Comparison of ENCODE assay signal across 9 mouse cellular contexts in the genomic region with DNA sequence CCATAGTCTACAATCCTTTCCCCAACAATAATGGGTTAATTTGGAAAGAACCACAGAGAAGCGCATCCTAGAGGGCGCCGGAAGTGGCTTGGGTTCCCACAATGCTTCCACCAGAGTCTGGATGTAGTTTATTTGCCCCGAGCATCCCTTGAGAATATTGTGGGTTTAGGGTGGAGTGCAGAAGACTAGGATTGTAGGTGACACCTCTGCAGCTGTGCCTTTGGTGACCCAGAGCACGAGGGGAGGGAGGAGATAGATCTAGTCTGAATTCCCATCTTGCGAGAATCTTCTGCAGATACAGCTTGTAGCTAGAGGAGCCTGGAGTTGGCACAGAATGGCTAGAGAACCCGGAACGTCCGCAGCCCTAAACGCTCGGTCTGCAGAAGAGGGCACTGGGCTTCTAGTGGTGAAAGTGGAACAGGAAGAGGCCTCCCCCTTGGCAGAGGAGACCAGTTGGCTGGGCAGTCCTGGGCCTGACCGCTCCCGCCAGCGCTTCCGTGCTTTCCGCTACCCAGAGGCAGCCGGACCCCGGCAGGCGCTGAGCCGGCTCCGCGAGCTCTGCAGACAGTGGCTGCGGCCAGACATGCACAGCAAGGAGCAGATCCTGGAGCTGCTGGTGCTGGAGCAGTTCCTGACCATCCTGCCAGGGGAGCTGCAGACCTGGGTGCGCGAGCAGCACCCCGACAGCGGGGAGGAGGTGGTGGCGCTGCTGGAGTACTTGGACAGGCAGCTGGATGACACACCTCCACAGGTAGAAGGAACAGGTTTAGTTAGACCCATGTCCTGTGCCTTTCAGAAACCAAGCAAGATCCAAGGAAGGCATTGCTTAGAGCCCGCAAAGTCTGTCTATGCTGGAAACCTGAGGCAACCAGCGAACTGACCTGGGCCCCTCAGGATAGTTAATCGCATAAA. TPM values are rescaled to one million over a fixed set of nuclear protein-coding genes. Genes with fewer than 3 reads are reported as not detected.
DNase-seq lines count a peak whose midpoint lies in the region; ATAC-seq and TF ChIP-seq lines count a peak whose summit lies in the region.
"Not testable (repeated sequence)": the region's sequence is repeated elsewhere in the genome, so short reads cannot be mapped to it uniquely, and the experiment has no call there.
"Had no signal": no experiment of that assay in that cellular context is flagged by ENCODE, and none has a peak within 500 bp of the region (broad histone marks: within the 10 kb centered on the region; RNA-seq: fewer than 3 reads in every experiment).

Gene Zkscan4, plus strand, starts transcription at position 149 of the 912 bp plus-strand sequence.
Gene Gm10065, minus strand, starts transcription at position 683 of the 912 bp plus-strand sequence.

- H3K4me1 ChIP-seq in cerebellum, adult 2 months (ENCODE audit: control insufficient read depth, insufficient read depth, low read length); forebrain, embryonic 15.5 days; heart, embryonic 16.5 days (ENCODE audit: control insufficient read depth, insufficient read depth, low read length); limb, embryonic 15.5 days; midbrain, embryonic 13.5 days (replicated peaks); small intestine, adult 2 months (ENCODE audit: control insufficient read depth, insufficient read depth, insufficient read length, low read length): not testable (repeated sequence)

- H3K4me2 ChIP-seq in forebrain, embryonic 15.5 days (replicated peaks): peak within 1 kb of the TSS; percentile 64
- H3K4me2 ChIP-seq in heart, embryonic 16.5 days (ENCODE audit: low read depth, low read length): peak within 1 kb of the TSS; percentile 66
- H3K4me2 ChIP-seq in limb, embryonic 15.5 days: peak within 1 kb of the TSS; percentile 69
- peak within 1 kb of the TSS; percentile 67 for H3K4me2 ChIP-seq in midbrain, embryonic 13.5 days (replicated peaks)

- not testable (repeated sequence) for H3K36me3 ChIP-seq in forebrain, embryonic 15.5 days; heart, embryonic 16.5 days (ENCODE audit: control insufficient read depth, insufficient read depth); limb, embryonic 15.5 days; midbrain, embryonic 13.5 days; small intestine, adult 2 months (ENCODE audit: control insufficient read depth, insufficient read depth, low read length)

- H3K27ac ChIP-seq in cerebellum, adult 2 months (ENCODE audit: insufficient read depth, low read length): peak within 1 kb of the TSS; percentile 64
- H3K27ac ChIP-seq in forebrain, embryonic 15.5 days (replicated peaks): peak within 1 kb of the TSS; percentile 72
- H3K27ac ChIP-seq in heart, embryonic 16.5 days (ENCODE audit: low read length): peak within 1 kb of the TSS; percentile 80
- peak within 1 kb of the TSS; percentile 80 for H3K27ac ChIP-seq in limb, embryonic 15.5 days
- peak within 1 kb of the TSS; percentile 68 for H3K27ac ChIP-seq in midbrain, embryonic 13.5 days
- H3K27ac ChIP-seq in small intestine, adult 2 months (ENCODE audit: insufficient read depth, low read depth, low read length): peak within 1 kb of the TSS; percentile 55

- not testable (repeated sequence) for H3K9me3 ChIP-seq in forebrain, embryonic 15.5 days; heart, embryonic 16.5 days (replicated peaks; ENCODE audit: control insufficient read depth, low read length); limb, embryonic 15.5 days; midbrain, embryonic 13.5 days

- TF ChIP-seq CTCF in cerebellum, adult 2 months (IDR thresholded peaks at IDR 0.05; ENCODE audit: borderline replicate concordance, insufficient read depth, low read depth, low read length); small intestine, adult 2 months (IDR thresholded peaks at IDR 0.05; ENCODE audit: extremely low read depth, insufficient read length, insufficient replicate concordance, low read depth, low read length): not testable (repeated sequence)

- DNase-seq in CD4-positive, CD25-positive, alpha-beta regulatory T cell, adult 2 months (ENCODE audit: low read depth, low spot score): peak; percentile 3
- peak; percentile 82 to 83 for DNase-seq in cerebellum, adult 2 months
- peak; percentile 81 for DNase-seq in kidney, postnatal 10 days

- not testable (repeated sequence) for H3K27me3 ChIP-seq in cerebellum, adult 2 months (ENCODE audit: control insufficient read depth, insufficient read depth, low read length); forebrain, embryonic 15.5 days; heart, embryonic 16.5 days (ENCODE audit: control insufficient read depth, insufficient read depth, low read length); limb, embryonic 15.5 days; midbrain, embryonic 13.5 days; small intestine, adult 2 months (ENCODE audit: control insufficient read depth, insufficient read depth, low read length)

- H3K4me3 ChIP-seq in cerebellum, adult 2 months (replicated peaks; ENCODE audit: insufficient read depth, low read depth, low read length): peak within 1 kb of the TSS; percentile 94
- H3K4me3 ChIP-seq in forebrain, embryonic 15.5 days: peak within 1 kb of the TSS; percentile 49
- peak within 1 kb of the TSS; percentile 70 for H3K4me3 ChIP-seq in heart, embryonic 16.5 days (ENCODE audit: low read length)
- peak within 1 kb of the TSS; percentile 53 for H3K4me3 ChIP-seq in limb, embryonic 15.5 days
- peak within 1 kb of the TSS; percentile 68 for H3K4me3 ChIP-seq in midbrain, embryonic 13.5 days (replicated peaks)
- H3K4me3 ChIP-seq in small intestine, adult 2 months (ENCODE audit: low read depth, low read length): peak within 1 kb of the TSS; percentile 77

- peak; percentile 57; the same call in 1 of the 2 replicates for TF ChIP-seq POLR2A in cerebellum, adult 2 months (IDR thresholded peaks at IDR 0.05; ENCODE audit: borderline replicate concordance, insufficient read depth, low read length)
- not testable (repeated sequence) for TF ChIP-seq POLR2A in small intestine, adult 2 months (IDR thresholded peaks at IDR 0.05; ENCODE audit: low read depth, low read length)

- ATAC-seq in forebrain, embryonic 15.5 days (replicated peaks): peak; percentile 88
- peak; percentile 75 for ATAC-seq in heart, embryonic 16.5 days (replicated peaks; ENCODE audit: extremely low read depth, insufficient read depth, low FRiP score)
- ATAC-seq in limb, embryonic 15.5 days (ENCODE audit: insufficient number of reproducible peaks, low FRiP score, low TSS enrichment, low read depth): peak; percentile 68
- ATAC-seq in midbrain, embryonic 13.5 days: peak; percentile 93

- WGBS in cerebellum, adult 2 months: 2% methylated on average over 31 of the region's 31 CpGs
- WGBS in forebrain, embryonic 15.5 days: 5% methylated on average over 30 of the region's 31 CpGs
- 5% methylated on average over 19 of the region's 31 CpGs for WGBS in heart, embryonic 16.5 days
- WGBS in limb, embryonic 15.5 days: 2% methylated on average over 30 of the region's 31 CpGs
- WGBS in midbrain, embryonic 13.5 days: 3% methylated on average over 30 of the region's 31 CpGs
- WGBS in small intestine, adult 2 months: 2% methylated on average over 31 of the region's 31 CpGs

- H3K9ac ChIP-seq in forebrain, embryonic 15.5 days (replicated peaks): peak within 1 kb of the TSS; percentile 63
- H3K9ac ChIP-seq in heart, embryonic 16.5 days (ENCODE audit: low read length): peak within 1 kb of the TSS; percentile 72
- peak within 1 kb of the TSS; percentile 50 for H3K9ac ChIP-seq in limb, embryonic 15.5 days
- peak within 1 kb of the TSS; percentile 82 for H3K9ac ChIP-seq in midbrain, embryonic 13.5 days (replicated peaks)

RNA-seq across cellular contexts. Expression of gene Zkscan4, which starts in this region (rescaled TPM):
- polyA plus RNA-seq in cerebellum, adult 2 months (2012; rRNA removed): 3.6 and 4.2 TPM in 2 replicates
- polyA plus RNA-seq in forebrain, embryonic 15.5 days (2015; fragmentation: Nextera tagmentation; extraction: Ambion mirVana): 9.4 and 11.0 TPM in 2 replicates
- 1.9 and 2.2 TPM in 2 replicates for polyA plus RNA-seq in heart, embryonic 16.5 days (2015; fragmentation: Nextera tagmentation; extraction: Ambion mirVana)
- 3.4 and 4.1 TPM in 2 replicates for polyA plus RNA-seq in limb, embryonic 15.5 days (2015; fragmentation: Nextera tagmentation; extraction: Ambion mirVana)
- polyA plus RNA-seq in midbrain, embryonic 13.5 days (2015; fragmentation: Nextera tagmentation; extraction: Ambion mirVana): 9.4 and 9.5 TPM in 2 replicates
- 0.06 and 0.16 TPM in 2 replicates for polyA plus RNA-seq in small intestine, adult 2 months (2012; rRNA removed)
- polyA plus RNA-seq: myocyte had no signal

RNA-seq across cellular contexts. Expression of gene Gm10065, which starts in this region (rescaled TPM):
- polyA plus RNA-seq in cerebellum, adult 2 months (2012; rRNA removed): not detected in 2 replicates
- not detected in 2 replicates for polyA plus RNA-seq in forebrain, embryonic 15.5 days (2015; fragmentation: Nextera tagmentation; extraction: Ambion mirVana)
- not detected in 2 replicates for polyA plus RNA-seq in heart, embryonic 16.5 days (2015; fragmentation: Nextera tagmentation; extraction: Ambion mirVana)
- polyA plus RNA-seq in limb, embryonic 15.5 days (2015; fragmentation: Nextera tagmentation; extraction: Ambion mirVana): not detected in 2 replicates
- polyA plus RNA-seq in midbrain, embryonic 13.5 days (2015; fragmentation: Nextera tagmentation; extraction: Ambion mirVana): 3.7 TPM in 1 of 2 replicates, not detected in the other
- not detected in 2 replicates for polyA plus RNA-seq in small intestine, adult 2 months (2012; rRNA removed)
- polyA plus RNA-seq: myocyte had no signal

Comparison
In these comparisons a context has a peak if more than half of its experiments do, and no peak if none do; other contexts are left out.
1. Peak in every context shown above with its lines: DNase-seq, ATAC-seq, H3K4me3 ChIP-seq and H3K27ac ChIP-seq.
2. DNase-seq: peak in every context shown above with its lines; median percentile 82 in cerebellum, adult 2 months; 81 in kidney, postnatal 10 days; 3 in CD4-positive, CD25-positive, alpha-beta regulatory T cell, adult 2 months.